Mouse (Mus musculus) myocyte (in vitro differentiated cells): ENCODE data around the gene Capn9. TPM values are rescaled to one million over a fixed set of nuclear protein-coding genes. Genes with fewer than 3 reads are reported as not detected.
A peak's percentile ranks its signal among the peaks of the same experiment; 100 is the strongest.

Source experiments
- H3K27me3 ChIP-seq: one replicate; pipeline ENCODE4 v1.6.1; 2011; ENCODE audit not compliant: control insufficient read depth, insufficient read depth, insufficient read length
- H3K36me3 ChIP-seq: one replicate; pipeline ENCODE4 v1.6.1; 2011; ENCODE audit not compliant: control insufficient read depth, insufficient read depth
- H3K4me2 ChIP-seq: one replicate; pipeline ENCODE4 v1.6.1; 2011; ENCODE audit warnings: low read depth, control low read depth
- H3K4me3 ChIP-seq: one replicate; pipeline ENCODE4 v1.5.1; 2011; ENCODE audit warnings: mild to moderate bottlenecking, control low read depth, moderate library complexity
- H3K79me2 ChIP-seq: one replicate; pipeline ENCODE4 v1.6.1; 2011; ENCODE audit not compliant: control insufficient read depth, insufficient read depth
- H3ac ChIP-seq: one replicate; pipeline ENCODE4 v1.6.1; 2011; ENCODE audit not compliant: control insufficient read depth, insufficient read length
- CEBPB ChIP-seq: IDR thresholded peaks from 2 replicates; pipeline ENCODE4 v1.6.1; 2011; ENCODE audit warnings: mild to moderate bottlenecking, moderate library complexity; ENCODE audit not compliant: poor library complexity, insufficient read depth, severe bottlenecking
- E2F4 ChIP-seq: IDR thresholded peaks from one replicate; pipeline ENCODE4 v1.6.1; 2011; ENCODE audit warnings: mild to moderate bottlenecking, control low read depth, moderate library complexity; ENCODE audit not compliant: insufficient read depth
- MAX ChIP-seq: IDR thresholded peaks from one replicate; pipeline ENCODE4 v1.6.1; 2011; ENCODE audit warnings: low read depth, mild to moderate bottlenecking, control low read depth
- MYOD1 ChIP-seq, 3 experiments: IDR thresholded peaks; one replicate each; pipeline ENCODE4 v1.6.1; 2011; ENCODE audit warnings: control low read depth in 2 of 3, low read depth in 2 of 3, mild to moderate bottlenecking in 2 of 3, moderate library complexity in 1 of 3; ENCODE audit not compliant: insufficient read length in 2 of 3, control insufficient read depth in 1 of 3
- MYOG ChIP-seq, 3 experiments: IDR thresholded peaks; one replicate each; pipeline ENCODE4 v1.6.1; 2011; ENCODE audit warnings: control low read depth in 2 of 3, low read depth in 2 of 3, mild to moderate bottlenecking in 2 of 3; ENCODE audit not compliant: insufficient read length in 2 of 3, control insufficient read depth in 1 of 3, insufficient read depth in 1 of 3
- POLR2A ChIP-seq: IDR thresholded peaks from one replicate; pipeline ENCODE4 v1.6.1; 2011; ENCODE audit warnings: low read depth, mild to moderate bottlenecking, control low read depth, moderate library complexity; ENCODE audit not compliant: insufficient read length
- POLR2AphosphoS2 ChIP-seq: IDR thresholded peaks from one replicate; pipeline ENCODE4 v1.6.1; 2011; ENCODE audit warnings: low read depth, control low read depth; ENCODE audit not compliant: insufficient read length
- REST ChIP-seq: IDR thresholded peaks from one replicate; pipeline ENCODE4 v1.6.1; 2011; ENCODE audit warnings: mild to moderate bottlenecking, control low read depth, moderate library complexity; ENCODE audit not compliant: insufficient read depth, insufficient read length
- SRF ChIP-seq: IDR thresholded peaks from one replicate; pipeline ENCODE4 v1.6.1; 2011; ENCODE audit warnings: low read depth; ENCODE audit not compliant: control insufficient read depth, insufficient read length
- TCF12 ChIP-seq: IDR thresholded peaks from one replicate; pipeline ENCODE4 v1.6.1; 2011; ENCODE audit warnings: mild to moderate bottlenecking, control low read depth; ENCODE audit not compliant: poor library complexity, insufficient read depth, severe bottlenecking
- TCF3 ChIP-seq: IDR thresholded peaks from one replicate; pipeline ENCODE4 v1.6.1; 2011; ENCODE audit warnings: low read depth, control low read depth; ENCODE audit not compliant: insufficient read length
- USF1 ChIP-seq: IDR thresholded peaks from one replicate; pipeline ENCODE4 v1.6.1; 2011; ENCODE audit warnings: low read depth, mild to moderate bottlenecking, control low read depth, moderate library complexity
- polyA plus RNA-seq: library from polyadenylated mRNA; unstranded; fragments of >200 nt; fragmentation: generic; extraction: Trizol; gene quantifications from one replicate; pipeline ENCODE4 v1.2.1, GENCODE M21; 2012; ENCODE audit warnings: missing spikeins

The Capn9 gene
- polyA plus RNA-seq, 1 experiment = 0.04 TPM

GRCm38 (mm10) chr8:124630489-124630888, 54.6 kb downstream of the Capn9 start:
- peaks cover 2% of the 10 kb centered on the region for H3K36me3 ChIP-seq
- H3K4me3 ChIP-seq = no peak overlapping the region
- TF ChIP-seq MYOD1 (IDR thresholded peaks at IDR 0.05; ENCODE audit: control insufficient read depth in 1 of 3, insufficient read length in 2 of 3, low read depth in 2 of 3) = peak in 2 of 3 experiments; percentile 28 to 65
- peak; percentile 16 to 72 (median 24) for TF ChIP-seq MYOG (IDR thresholded peaks at IDR 0.05; ENCODE audit: control insufficient read depth in 1 of 3, insufficient read depth in 1 of 3, insufficient read length in 2 of 3, low read depth in 2 of 3)
- no peak for TF ChIP-seq E2F4

DNA sequence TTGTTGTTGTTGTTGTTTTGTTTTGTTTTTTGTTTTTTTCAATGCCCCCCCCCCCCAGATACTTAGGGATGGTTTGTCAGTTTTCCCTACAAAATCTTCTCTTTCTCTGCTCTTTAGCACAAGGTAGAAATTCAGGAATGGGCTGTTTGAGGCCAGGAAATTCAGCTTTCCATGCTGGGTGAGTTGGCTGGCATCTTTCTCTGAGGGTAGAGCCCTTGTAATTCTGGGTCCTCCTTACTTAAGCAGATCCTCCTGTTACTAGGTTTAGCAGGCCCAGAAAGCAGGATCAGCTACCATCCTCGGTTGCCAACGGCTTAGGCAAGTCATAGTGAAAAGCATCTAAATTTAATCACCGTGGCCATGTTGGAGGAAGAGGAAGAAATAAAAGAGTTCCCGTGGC, 55.0 kb downstream of the Capn9 start:
- Histone ChIP-seq H3K79me2 (no peaks in the 10 kb centered on the region), H3K4me3 (no peak overlapping the region), H3K36me3 (peaks cover 3% of the 10 kb centered on the region), H3K27me3 (no peaks in the 10 kb centered on the region), H3ac (no peak overlapping the region), H3K4me2 (no peak overlapping the region)
- no peak for TF ChIP-seq POLR2A
- no peak for TF ChIP-seq SRF

More at GRCm38 (mm10) chr8:124630489-124630888, 54.6 kb downstream of the Capn9 start:
- Histone ChIP-seq H3ac (no peak overlapping the region), H3K4me2 (no peak overlapping the region), H3K79me2 (no peaks in the 10 kb centered on the region), H3K27me3 (no peaks in the 10 kb centered on the region)

- Histone ChIP-seq H3K4me3 (no peak overlapping the region), H3ac (no peak overlapping the region), H3K79me2 (no peaks in the 10 kb centered on the region), H3K36me3 (peaks cover 13% of the 10 kb centered on the region), H3K27me3 (no peaks in the 10 kb centered on the region), H3K4me2 (no peak overlapping the region)
- TF ChIP-seq MYOD1 (IDR thresholded peaks at IDR 0.05; ENCODE audit: control insufficient read depth in 1 of 3, insufficient read length in 2 of 3, low read depth in 2 of 3) = peak in 2 of 3 experiments; percentile 12 to 73
- TF ChIP-seq MYOG (IDR thresholded peaks at IDR 0.05; ENCODE audit: control insufficient read depth in 1 of 3, insufficient read depth in 1 of 3, insufficient read length in 2 of 3, low read depth in 2 of 3) = peak in 1 of 3 experiments; percentile 50
- TF ChIP-seq POLR2AphosphoS2 = no peak
Observed at GRCm38 (mm10) chr8:124631966-124632365, 56.1 kb downstream of the Capn9 start.

DNA sequence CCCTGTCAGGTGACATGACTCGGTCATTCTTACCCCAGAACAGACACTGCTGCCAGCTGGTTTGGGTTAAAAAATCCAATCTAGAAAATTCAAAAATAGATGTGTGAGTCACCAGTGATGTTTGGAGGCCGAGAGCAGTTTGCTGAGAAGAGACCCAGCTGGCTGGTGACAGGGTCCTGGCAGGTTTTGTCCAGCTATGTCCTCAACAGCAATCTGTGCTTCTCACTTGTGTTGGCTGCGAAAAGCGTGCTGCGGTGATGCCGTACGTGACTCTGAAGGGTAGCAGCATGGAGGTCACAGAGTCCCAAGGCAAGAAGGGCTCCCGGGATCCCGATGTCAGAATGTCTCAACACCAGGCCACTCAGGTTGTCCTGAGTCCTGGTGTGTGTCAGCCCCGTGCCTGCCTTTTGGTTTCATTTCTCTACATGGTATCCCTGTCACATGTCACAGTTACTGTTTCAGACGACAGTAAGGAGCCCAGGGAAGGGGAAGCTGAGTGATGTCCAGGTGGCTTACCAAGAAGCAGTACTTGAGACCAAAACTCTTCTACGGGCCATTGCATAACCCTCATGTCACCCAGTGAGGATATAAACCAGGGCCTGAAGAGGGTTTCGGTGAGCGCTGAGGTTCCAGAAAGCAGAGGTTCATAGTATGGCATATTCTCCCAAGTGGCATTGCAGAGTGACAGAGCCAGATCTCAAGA, 57.2 kb downstream of the Capn9 start:
- TF ChIP-seq POLR2AphosphoS2 = peak; percentile 14
- TF ChIP-seq MYOG (IDR thresholded peaks at IDR 0.05; ENCODE audit: control insufficient read depth in 1 of 3, insufficient read depth in 1 of 3, insufficient read length in 2 of 3, low read depth in 2 of 3) = peak in 1 of 3 experiments; percentile 38
- no peak for TF ChIP-seq POLR2A
- TF ChIP-seq CEBPB = no peak
- peak; percentile 34 for TF ChIP-seq USF1
- no peak for TF ChIP-seq REST
- no peak for TF ChIP-seq MAX
- peak in 1 of 3 experiments; percentile 35 for TF ChIP-seq MYOD1 (IDR thresholded peaks at IDR 0.05; ENCODE audit: control insufficient read depth in 1 of 3, insufficient read length in 2 of 3, low read depth in 2 of 3)
- TF ChIP-seq TCF12 = no peak
- TF ChIP-seq SRF = no peak
- no peak for TF ChIP-seq TCF3
- no peak for TF ChIP-seq E2F4
- Histone ChIP-seq H3K36me3 (peaks cover 13% of the 10 kb centered on the region), H3K4me2 (peak overlapping the region; percentile 52), H3K27me3 (no peaks in the 10 kb centered on the region), H3ac (no peak overlapping the region), H3K79me2 (no peaks in the 10 kb centered on the region), H3K4me3 (no peak overlapping the region)

DNA sequence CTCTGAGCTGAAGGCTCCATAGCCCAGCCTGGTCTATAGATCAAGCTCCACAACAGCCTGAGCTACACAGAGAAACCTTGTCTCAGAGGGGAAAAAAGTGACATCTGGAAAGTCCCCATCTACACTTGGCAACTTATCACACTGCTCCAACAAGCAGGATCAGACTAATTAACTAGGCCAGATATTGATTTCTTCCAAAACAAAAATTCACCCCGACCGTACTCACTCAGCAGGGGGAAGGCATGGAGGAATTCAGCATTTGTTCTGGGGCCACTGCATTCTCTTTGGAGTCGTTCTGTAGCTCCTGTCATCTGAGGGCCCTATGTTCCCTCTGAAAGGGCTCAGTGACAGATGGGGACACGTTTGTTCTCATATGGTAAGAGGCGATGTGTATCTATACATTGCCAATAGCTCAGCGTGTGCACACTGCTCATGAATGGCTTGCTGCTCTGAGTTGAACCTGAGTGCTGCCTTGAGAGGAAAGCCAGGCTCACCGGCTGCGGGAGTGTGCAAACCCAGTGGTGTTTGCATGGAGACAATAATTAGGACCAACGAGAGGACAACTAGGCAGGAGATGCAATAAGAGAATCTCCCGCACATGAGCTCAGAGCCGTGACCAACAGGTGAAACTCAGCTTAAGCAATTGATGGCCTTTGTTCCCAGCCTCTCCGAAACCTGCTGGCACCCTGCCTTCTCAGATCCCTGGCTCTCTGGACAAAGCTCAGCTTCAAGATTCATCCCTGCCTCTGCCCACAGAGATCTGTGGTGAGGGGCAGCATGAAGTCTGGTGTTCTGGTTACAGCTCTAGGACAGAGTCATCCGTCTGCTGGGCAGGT, 58.7 kb downstream of the Capn9 start:
- H3K27me3 ChIP-seq = no peaks in the 10 kb centered on the region
- H3K4me2 ChIP-seq = no peak overlapping the region
- TF ChIP-seq MYOG (IDR thresholded peaks at IDR 0.05; ENCODE audit: control insufficient read depth in 1 of 3, insufficient read depth in 1 of 3, insufficient read length in 2 of 3, low read depth in 2 of 3) (no peak), CEBPB (no peak), MAX (no peak), TCF12 (no peak), POLR2AphosphoS2 (no peak), E2F4 (no peak), REST (no peak)
- peaks cover 5% of the 10 kb centered on the region for H3K79me2 ChIP-seq
- H3K4me3 ChIP-seq = no peak overlapping the region
- peaks cover 20% of the 10 kb centered on the region for H3K36me3 ChIP-seq
- no peak overlapping the region for H3ac ChIP-seq
